Mouse (Mus musculus): ENCODE results near the gene Colgalt2. TPM values are rescaled to one million over a fixed set of nuclear protein-coding genes. Genes with fewer than 3 reads are reported as not detected.
"Not testable (repeated sequence)": the region's sequence is repeated elsewhere in the genome, so short reads cannot be mapped to it uniquely, and the experiment has no call there.

Colgalt2 gene
- polyA plus RNA-seq, 1 experiment from 2014 or later = 5.5 TPM

- no peaks in the 10 kb centered on the region for H3K36me3 ChIP-seq
- H3K9ac ChIP-seq = peak overlapping the region; percentile 35; the same call in 1 of the 2 replicates
- no peak for ATAC-seq (ENCODE audit: insufficient number of reproducible peaks, low FRiP score)
- no peaks in the 10 kb centered on the region for H3K27me3 ChIP-seq (replicated peaks)
- peak overlapping the region; percentile 44 for H3K27ac ChIP-seq (ENCODE audit: poor library complexity, severe bottlenecking)
- peaks cover 41% of the 10 kb centered on the region for H3K4me1 ChIP-seq (replicated peaks)
- no peaks in the 10 kb centered on the region for H3K9me3 ChIP-seq (replicated peaks)
- no peak overlapping the region for H3K4me3 ChIP-seq
- 25% methylated on average over 5 of the region's 5 CpGs for WGBS
- no peak overlapping the region for H3K4me2 ChIP-seq
These were observed 18.0 kb downstream of the Colgalt2 start for GRCm38 (mm10) chr1:152417602-152418001.

GRCm38 (mm10) chr1:152422295-152422694 is 22.7 kb downstream of the Colgalt2 start:
- peak overlapping the region; percentile 82; the same call in 1 of the 2 replicates for H3K27ac ChIP-seq (ENCODE audit: poor library complexity, severe bottlenecking)
- H3K27me3 ChIP-seq (replicated peaks) = no peaks in the 10 kb centered on the region
- H3K4me3 ChIP-seq = no peak overlapping the region
- no peaks in the 10 kb centered on the region for H3K9me3 ChIP-seq (replicated peaks)
- H3K4me1 ChIP-seq (replicated peaks) = peaks cover 49% of the 10 kb centered on the region
- H3K9ac ChIP-seq = no peak overlapping the region
- no peak overlapping the region for H3K4me2 ChIP-seq
- ATAC-seq (ENCODE audit: insufficient number of reproducible peaks, low FRiP score) = no peak
- H3K36me3 ChIP-seq = no peaks in the 10 kb centered on the region
- 66% methylated on average over 3 of the region's 3 CpGs for WGBS

DNA sequence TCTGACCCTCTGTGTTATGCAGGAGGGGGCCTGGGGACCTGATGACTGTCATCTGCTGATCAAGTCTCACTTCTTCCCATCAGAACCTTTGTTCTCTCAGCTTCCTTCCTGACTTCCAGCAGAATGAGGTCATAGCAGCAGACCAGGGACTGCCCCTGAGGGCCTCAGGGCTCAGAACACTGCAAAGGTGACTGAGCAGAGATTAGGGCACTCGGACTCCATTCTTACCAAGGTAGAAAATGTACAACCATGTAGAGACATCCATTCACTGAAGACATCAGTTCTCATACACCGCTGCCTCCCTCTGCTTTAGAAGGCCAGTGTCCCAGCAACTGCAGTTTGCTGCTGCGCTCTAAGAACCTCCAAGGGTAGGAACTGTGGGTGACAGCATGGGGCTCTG is 23.4 kb downstream of the Colgalt2 start:
- Histone ChIP-seq H3K9me3 (replicated peaks) (no peaks in the 10 kb centered on the region), H3K4me1 (replicated peaks) (peaks cover 42% of the 10 kb centered on the region), H3K36me3 (no peaks in the 10 kb centered on the region), H3K27me3 (replicated peaks) (no peaks in the 10 kb centered on the region), H3K27ac (ENCODE audit: poor library complexity, severe bottlenecking) (peak overlapping the region; percentile 82), H3K4me3 (no peak overlapping the region), H3K9ac (no peak overlapping the region), H3K4me2 (peak overlapping the region; percentile 25)
- WGBS = 58% methylated on average over 3 of the region's 3 CpGs
- ATAC-seq (ENCODE audit: insufficient number of reproducible peaks, low FRiP score) = peak; percentile 55; the same call in 1 of the 2 replicates

DNA sequence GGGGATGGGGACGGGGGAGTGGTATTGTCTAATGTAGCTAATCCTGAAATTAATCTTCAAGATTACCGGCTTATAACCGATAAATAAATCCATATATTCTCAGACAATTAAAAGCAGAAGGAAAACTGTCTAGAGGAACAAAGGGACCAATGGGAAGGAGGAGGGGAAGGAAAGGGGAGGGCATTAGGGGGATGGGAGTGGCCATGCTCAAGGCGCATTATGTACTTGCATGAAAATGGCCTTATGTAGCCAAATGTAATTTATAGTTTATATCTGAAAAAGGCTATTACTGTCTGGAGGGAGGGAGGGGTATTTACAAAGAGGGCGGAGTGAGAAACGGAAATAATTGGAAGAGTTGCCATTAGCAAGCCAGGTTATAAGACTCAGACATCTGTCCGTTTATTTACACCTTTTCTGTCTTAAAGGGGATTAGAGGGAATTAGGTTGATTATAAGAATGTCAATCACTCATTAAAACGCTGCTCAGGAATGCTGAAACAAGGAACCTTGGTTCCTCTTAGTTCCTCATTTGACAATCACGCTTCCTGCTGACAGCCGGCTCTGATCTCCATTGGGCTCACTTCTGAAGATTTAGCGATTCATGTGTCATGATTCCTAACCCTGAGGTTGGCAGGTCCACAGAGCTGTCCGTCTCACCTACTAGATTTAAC is 28.4 kb downstream of the Colgalt2 start:
- H3K4me3 ChIP-seq = no peak overlapping the region
- ATAC-seq (ENCODE audit: insufficient number of reproducible peaks, low FRiP score) = no peak
- no peaks in the 10 kb centered on the region for H3K9me3 ChIP-seq (replicated peaks)
- no peak overlapping the region for H3K9ac ChIP-seq
- no peaks in the 10 kb centered on the region for H3K36me3 ChIP-seq
- H3K4me2 ChIP-seq = no peak overlapping the region
- H3K27ac ChIP-seq (ENCODE audit: poor library complexity, severe bottlenecking) = no peak overlapping the region
- 69% methylated on average over 12 of the region's 12 CpGs for WGBS
- no peaks in the 10 kb centered on the region for H3K27me3 ChIP-seq (replicated peaks)
- peaks cover 22% of the 10 kb centered on the region for H3K4me1 ChIP-seq (replicated peaks)

GRCm38 (mm10) chr1:152429805-152430204 is 30.2 kb downstream of the Colgalt2 start:
- Histone ChIP-seq H3K27ac (ENCODE audit: poor library complexity, severe bottlenecking) (no peak overlapping the region), H3K4me1 (replicated peaks) (peaks cover 8% of the 10 kb centered on the region), H3K9ac (no peak overlapping the region), H3K36me3 (no peaks in the 10 kb centered on the region), H3K4me3 (no peak overlapping the region), H3K9me3 (replicated peaks) (no peaks in the 10 kb centered on the region), H3K27me3 (replicated peaks) (no peaks in the 10 kb centered on the region), H3K4me2 (no peak overlapping the region)
- WGBS = 74% methylated on average over 7 of the region's 7 CpGs
- no peak for ATAC-seq (ENCODE audit: insufficient number of reproducible peaks, low FRiP score)

DNA sequence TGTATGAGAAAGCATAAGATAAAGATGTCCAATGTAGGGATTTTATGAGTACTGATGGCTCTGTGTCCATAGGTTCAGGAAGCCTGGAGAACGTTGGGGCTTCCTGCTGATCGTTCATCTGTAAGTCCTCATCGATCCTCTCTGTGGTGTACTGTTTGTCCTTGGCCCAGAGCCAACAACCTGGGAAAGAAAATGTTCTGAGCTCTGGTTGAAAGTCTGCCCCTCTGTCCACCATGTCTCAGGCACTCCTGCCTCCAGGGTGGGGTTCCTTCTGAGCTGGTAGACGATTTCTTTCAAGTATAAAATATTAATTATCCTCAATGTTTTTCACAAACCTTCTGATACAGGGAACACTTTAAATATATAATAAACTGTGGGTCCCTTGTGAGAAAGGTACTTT is 34.5 kb downstream of the Colgalt2 start:
- Histone ChIP-seq H3K4me3 (no peak overlapping the region), H3K4me1 (replicated peaks) (peaks cover 1% of the 10 kb centered on the region; the same call in 1 of the 2 replicates), H3K27ac (ENCODE audit: poor library complexity, severe bottlenecking) (no peak overlapping the region), H3K9me3 (replicated peaks) (no peaks in the 10 kb centered on the region), H3K36me3 (no peaks in the 10 kb centered on the region), H3K4me2 (no peak overlapping the region), H3K9ac (no peak overlapping the region), H3K27me3 (replicated peaks) (no peaks in the 10 kb centered on the region)
- 62% methylated on average over 4 of the region's 4 CpGs for WGBS
- no peak for ATAC-seq (ENCODE audit: insufficient number of reproducible peaks, low FRiP score)

DNA sequence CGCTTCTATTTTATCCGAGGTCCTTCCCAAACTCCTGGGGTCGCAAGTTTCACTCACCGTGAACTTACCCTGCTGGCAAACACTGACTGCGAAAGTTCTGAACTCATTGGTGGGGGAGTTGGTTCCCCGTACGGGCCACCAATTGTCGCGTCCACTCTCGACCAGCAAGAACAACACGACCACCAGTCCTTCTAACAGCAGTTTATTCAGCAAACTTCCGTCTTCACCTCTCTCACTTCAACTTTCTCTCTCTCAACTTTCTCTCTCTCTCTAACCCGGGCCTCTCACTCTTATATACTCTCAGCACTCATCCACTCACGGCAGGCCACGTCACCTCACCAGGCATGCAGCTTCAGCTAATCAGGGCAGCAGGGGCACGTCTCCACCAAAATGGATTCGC is 37.9 kb downstream of the Colgalt2 start:
- H3K27me3 ChIP-seq (replicated peaks); ATAC-seq (ENCODE audit: insufficient number of reproducible peaks, low FRiP score); H3K9ac ChIP-seq; H3K36me3 ChIP-seq; H3K4me3 ChIP-seq; H3K27ac ChIP-seq (ENCODE audit: poor library complexity, severe bottlenecking); H3K4me2 ChIP-seq; H3K9me3 ChIP-seq (replicated peaks): not testable (repeated sequence)
- peaks cover 17% of the 10 kb centered on the region for H3K4me1 ChIP-seq (replicated peaks)
- WGBS = 69% methylated on average over 17 of the region's 17 CpGs

DNA sequence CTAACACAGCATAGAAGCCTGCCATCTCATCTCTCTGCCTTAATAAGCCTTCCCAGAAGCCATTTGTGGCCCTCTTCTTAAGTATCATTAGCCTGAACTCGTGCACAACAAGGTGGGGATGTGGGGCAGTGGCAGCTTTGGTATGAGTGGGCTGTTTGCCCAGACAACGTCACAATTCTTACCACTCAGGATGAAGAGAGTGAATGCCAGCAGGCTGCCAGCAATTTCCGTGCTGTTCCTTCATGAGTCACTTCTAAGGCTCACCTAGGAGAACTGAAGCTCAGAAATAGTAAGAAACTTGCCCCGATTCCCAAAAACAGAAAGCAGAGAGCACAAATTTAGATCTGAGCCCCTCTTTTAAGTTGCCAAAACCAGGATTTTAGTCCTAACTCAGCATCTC is 39.8 kb downstream of the Colgalt2 start:
- H3K27ac ChIP-seq (ENCODE audit: poor library complexity, severe bottlenecking) = no peak overlapping the region
- H3K27me3 ChIP-seq (replicated peaks) = no peaks in the 10 kb centered on the region
- 0 out of 2 replicates have a peak, but pooled peaks cover 3% of the 10 kb centered on the region for H3K9me3 ChIP-seq (replicated peaks)
- H3K4me3 ChIP-seq = no peak overlapping the region
- H3K4me2 ChIP-seq = no peak overlapping the region
- H3K36me3 ChIP-seq = no peaks in the 10 kb centered on the region
- peaks cover 17% of the 10 kb centered on the region for H3K4me1 ChIP-seq (replicated peaks)
- H3K9ac ChIP-seq = no peak overlapping the region
- ATAC-seq (ENCODE audit: insufficient number of reproducible peaks, low FRiP score) = no peak
- 40% methylated on average over 4 of the region's 4 CpGs for WGBS

DNA sequence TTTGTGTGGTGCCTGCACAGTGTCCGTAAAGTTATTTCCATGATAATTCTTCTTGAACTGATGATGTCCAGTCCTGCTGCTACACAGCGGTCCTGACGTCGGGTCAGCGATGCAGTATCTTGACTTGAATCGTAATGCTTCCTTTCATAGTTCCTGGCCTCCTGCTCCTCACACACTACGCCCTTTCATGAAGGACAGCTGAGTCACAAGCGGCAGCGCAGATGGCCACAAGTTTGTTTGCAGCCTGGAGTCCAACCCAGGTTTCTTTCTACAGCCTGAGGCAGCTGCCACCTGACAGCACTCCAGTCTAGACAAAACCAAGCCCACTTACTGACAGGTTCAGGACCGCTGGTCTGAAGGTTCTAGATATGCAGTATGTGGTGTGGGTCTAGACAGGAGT is 40.2 kb downstream of the Colgalt2 start:
- Histone ChIP-seq H3K27ac (ENCODE audit: poor library complexity, severe bottlenecking) (no peak overlapping the region), H3K4me2 (peak overlapping the region; percentile 28; the same call in 1 of the 2 replicates), H3K9me3 (replicated peaks) (0 out of 2 replicates have a peak, but pooled peaks cover 3% of the 10 kb centered on the region), H3K4me3 (no peak overlapping the region), H3K27me3 (replicated peaks) (no peaks in the 10 kb centered on the region), H3K9ac (no peak overlapping the region), H3K36me3 (no peaks in the 10 kb centered on the region), H3K4me1 (replicated peaks) (peaks cover 17% of the 10 kb centered on the region)
- ATAC-seq (ENCODE audit: insufficient number of reproducible peaks, low FRiP score) = no peak
- whole genome bisulfite sequencing = 53% methylated on average over 10 of the region's 10 CpGs

- Histone ChIP-seq H3K9me3 (replicated peaks) (0 out of 2 replicates have a peak, but pooled peaks cover 3% of the 10 kb centered on the region), H3K4me2 (no peak overlapping the region), H3K27ac (ENCODE audit: poor library complexity, severe bottlenecking) (no peak overlapping the region), H3K36me3 (no peaks in the 10 kb centered on the region), H3K27me3 (replicated peaks) (no peaks in the 10 kb centered on the region), H3K4me1 (replicated peaks) (peaks cover 18% of the 10 kb centered on the region), H3K9ac (no peak overlapping the region), H3K4me3 (no peak overlapping the region)
- WGBS = 83% methylated on average over 7 of the region's 7 CpGs
- ATAC-seq (ENCODE audit: insufficient number of reproducible peaks, low FRiP score) = no peak
These were observed 45.0 kb downstream of the Colgalt2 start for GRCm38 (mm10) chr1:152444630-152445029.

GRCm38 (mm10) chr1:152445925-152446324 is 46.3 kb downstream of the Colgalt2 start:
- no peaks in the 10 kb centered on the region for H3K27me3 ChIP-seq (replicated peaks)
- 63% methylated on average over 6 of the region's 6 CpGs for WGBS
- H3K27ac ChIP-seq (ENCODE audit: poor library complexity, severe bottlenecking) = no peak overlapping the region
- no peak overlapping the region for H3K4me3 ChIP-seq
- no peak for ATAC-seq (ENCODE audit: insufficient number of reproducible peaks, low FRiP score)
- 0 out of 2 replicates have a peak, but pooled peaks cover 6% of the 10 kb centered on the region for H3K4me1 ChIP-seq (replicated peaks)
- H3K36me3 ChIP-seq = no peaks in the 10 kb centered on the region
- H3K9ac ChIP-seq = no peak overlapping the region
- no peak overlapping the region for H3K4me2 ChIP-seq
- H3K9me3 ChIP-seq (replicated peaks) = 0 out of 2 replicates have a peak, but pooled peaks cover 3% of the 10 kb centered on the region

DNA sequence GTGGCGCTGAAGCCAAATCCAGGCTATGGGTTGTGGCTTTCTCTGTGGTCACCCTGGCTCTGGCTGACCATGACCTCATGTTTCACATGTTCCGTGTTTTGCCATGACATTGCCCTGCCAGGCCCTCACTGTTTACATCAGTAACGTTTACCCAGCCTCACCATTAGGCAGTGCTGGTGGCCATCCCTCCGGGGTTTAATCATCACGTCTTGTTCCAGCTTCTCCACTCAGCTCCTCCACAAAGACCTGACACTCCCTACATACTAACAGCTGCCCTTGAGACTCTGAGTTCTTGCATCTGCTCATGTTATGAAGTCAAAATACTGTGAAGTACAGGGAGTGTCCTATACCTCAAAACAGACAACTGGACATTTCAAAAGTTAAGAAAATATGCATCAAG is 54.9 kb downstream of the Colgalt2 start:
- WGBS = 65% methylated on average over 5 of the region's 5 CpGs
- no peak for ATAC-seq (ENCODE audit: insufficient number of reproducible peaks, low FRiP score)
- Histone ChIP-seq H3K4me2 (no peak overlapping the region), H3K27ac (ENCODE audit: poor library complexity, severe bottlenecking) (no peak overlapping the region), H3K4me3 (no peak overlapping the region), H3K27me3 (replicated peaks) (no peaks in the 10 kb centered on the region), H3K4me1 (replicated peaks) (peaks cover 28% of the 10 kb centered on the region), H3K9ac (no peak overlapping the region), H3K9me3 (replicated peaks) (no peaks in the 10 kb centered on the region), H3K36me3 (no peaks in the 10 kb centered on the region)

Measured in heart, embryonic 12.5 days (tissue).